Mouse (Mus musculus) kidney, postnatal 36 days (tissue): ENCODE measurements around the gene Oxsr1.
"Not testable (repeated sequence)": the region's sequence is repeated elsewhere in the genome, so short reads cannot be mapped to it uniquely, and the experiment has no call there.

Source experiments
- DNase-seq, 2 experiments: peaks; one replicate each; pipeline ENCODE4 v3.0.0; 2021 to 2022; ENCODE audit warnings: mixed read lengths in 2 of 2

Oxsr1 gene

GRCm38 (mm10) chr9:119322289-119323259 is at the start of gene Oxsr1:
TSS of gene Oxsr1 (minus strand) at chr9:119322427.
- peak; percentile 99 to 100 for DNase-seq

GRCm38 (mm10) chr9:119371251-119371650 is 49.0 kb upstream of the Oxsr1 start:
- DNase-seq: no peak

- not testable (repeated sequence) for DNase-seq
Observed at GRCm38 (mm10) chr9:119370770-119371169, 48.5 kb upstream of the Oxsr1 start.

GRCm38 (mm10) chr9:119368367-119368766 is 46.1 kb upstream of the Oxsr1 start:
- DNase-seq: peak; percentile 55 to 58

GRCm38 (mm10) chr9:119365284-119365683 is 43.1 kb upstream of the Oxsr1 start, which contains the start of gene Slc22a14:
TSS of gene Slc22a14 (minus strand) at chr9:119365553.
- peak in 1 of 2 experiments; percentile 44 for DNase-seq

- no peak for DNase-seq
Observed at GRCm38 (mm10) chr9:119363229-119363628, 41.0 kb upstream of the Oxsr1 start.

GRCm38 (mm10) chr9:119361416-119361815 is 39.2 kb upstream of the Oxsr1 start:
- no peak for DNase-seq

GRCm38 (mm10) chr9:119358058-119358429 is 35.8 kb upstream of the Oxsr1 start:
- peak; percentile 84 to 87 for DNase-seq

- peak; percentile 96 to 98 for DNase-seq
Observed at GRCm38 (mm10) chr9:119357331-119358057, 35.3 kb upstream of the Oxsr1 start, which contains the start of gene Xylb. TSS of gene Xylb (plus strand) at chr9:119357381.

- DNase-seq: no peak
Observed at GRCm38 (mm10) chr9:119355943-119356342, 33.7 kb upstream of the Oxsr1 start.

GRCm38 (mm10) chr9:119353926-119354325 is 31.7 kb upstream of the Oxsr1 start:
- DNase-seq: peak; percentile 55 to 88

GRCm38 (mm10) chr9:119352060-119352459 is 29.8 kb upstream of the Oxsr1 start:
- DNase-seq: peak; percentile 85 to 96

GRCm38 (mm10) chr9:119350947-119351705 is 28.9 kb upstream of the Oxsr1 start:
- peak; percentile 74 to 78 for DNase-seq

- peak; percentile 52 to 64 for DNase-seq
Observed at GRCm38 (mm10) chr9:119350531-119350930, 28.3 kb upstream of the Oxsr1 start.

GRCm38 (mm10) chr9:119346376-119346775 is 24.1 kb upstream of the Oxsr1 start:
- no peak for DNase-seq

- DNase-seq: peak; percentile 49 to 55
Observed at GRCm38 (mm10) chr9:119342728-119343127, 20.5 kb upstream of the Oxsr1 start.

- peak; percentile 97 to 99 for DNase-seq
Observed at GRCm38 (mm10) chr9:119340909-119341816, 18.9 kb upstream of the Oxsr1 start, which contains the start of gene Myd88. TSS of gene Myd88 (minus strand) at chr9:119341411.

GRCm38 (mm10) chr9:119340212-119340580 is 18.0 kb upstream of the Oxsr1 start:
- no peak for DNase-seq

GRCm38 (mm10) chr9:119339558-119340211 is 17.5 kb upstream of the Oxsr1 start, which contains the start of gene Acaa1a:
TSS of gene Acaa1a (plus strand) at chr9:119339676.
- peak; percentile 82 for DNase-seq

- DNase-seq: no peak
Observed at GRCm38 (mm10) chr9:119339106-119339505, 16.9 kb upstream of the Oxsr1 start.

- DNase-seq: no peak
Observed at GRCm38 (mm10) chr9:119338350-119338749, 16.1 kb upstream of the Oxsr1 start.
